Comparison of ENCODE assay signal across 8 mouse cellular contexts in the genomic region with DNA sequence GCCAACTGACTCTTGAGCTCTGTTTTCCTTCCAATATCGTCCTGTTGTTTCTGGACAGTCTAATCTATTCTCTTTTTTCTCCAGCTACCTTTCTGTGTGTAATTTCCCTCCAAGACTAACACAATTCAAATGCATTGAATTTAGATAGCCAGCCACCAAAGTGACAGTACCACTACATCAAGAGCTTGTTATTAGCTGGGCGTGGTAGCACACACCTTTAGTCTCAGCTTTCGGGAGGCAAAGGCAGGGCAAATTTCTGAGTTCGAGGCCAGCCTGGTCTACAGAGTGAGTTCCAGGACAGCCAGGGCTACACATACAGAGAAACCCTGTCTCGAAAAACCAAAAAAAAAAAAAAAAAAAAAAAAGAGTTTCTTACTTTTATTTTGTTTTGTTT. TPM values are rescaled to one million over a fixed set of nuclear protein-coding genes. Genes with fewer than 3 reads are reported as not detected.
DNase-seq lines count a peak whose midpoint lies in the region; ATAC-seq and TF ChIP-seq lines count a peak whose summit lies in the region.
"Not testable (repeated sequence)": the region's sequence is repeated elsewhere in the genome, so short reads cannot be mapped to it uniquely, and the experiment has no call there.
"Had no signal": no experiment of that assay in that cellular context is flagged by ENCODE, and none has a peak within 500 bp of the region (broad histone marks: within the 10 kb centered on the region; RNA-seq: fewer than 3 reads in every experiment).

No protein-coding gene starts in this region.

- not testable (repeated sequence) for H3K27me3 ChIP-seq in embryonic facial prominence, embryonic 11.5 days (ENCODE audit: control insufficient read depth, insufficient read depth, low read length); forebrain, embryonic 15.5 days; heart, postnatal 0 days (ENCODE audit: control insufficient read depth, insufficient read depth, low read length); kidney, embryonic 14.5 days (ENCODE audit: control insufficient read depth, insufficient read depth, low read length); liver, embryonic 12.5 days (replicated peaks); neural tube, embryonic 14.5 days (ENCODE audit: control insufficient read depth, insufficient read depth, low read length)

- not testable (repeated sequence) for H3K9me3 ChIP-seq in embryonic facial prominence, embryonic 11.5 days (replicated peaks; ENCODE audit: control insufficient read depth, low read length); forebrain, embryonic 15.5 days; heart, postnatal 0 days (replicated peaks; ENCODE audit: control insufficient read depth, low read length); kidney, embryonic 14.5 days (ENCODE audit: control insufficient read depth, low read length); liver, embryonic 12.5 days (replicated peaks); neural tube, embryonic 14.5 days (ENCODE audit: control insufficient read depth, low read length)

- peak overlapping the region; percentile 95 for H3K9ac ChIP-seq in embryonic facial prominence, embryonic 11.5 days (replicated peaks; ENCODE audit: low read length)
- not testable (repeated sequence) for H3K9ac ChIP-seq in forebrain, embryonic 15.5 days (replicated peaks); heart, postnatal 0 days (replicated peaks; ENCODE audit: low read depth, low read length); kidney, embryonic 14.5 days (ENCODE audit: low read depth, low read length); neural tube, embryonic 14.5 days (replicated peaks; ENCODE audit: low read depth, low read length)
- peak overlapping the region; percentile 96 for H3K9ac ChIP-seq in liver, embryonic 12.5 days

- H3K4me3 ChIP-seq in embryonic facial prominence, embryonic 11.5 days (ENCODE audit: low read depth, low read length), result peak overlapping the region; percentile 84; the same call in 1 of the 2 replicates
- H3K4me3 ChIP-seq in forebrain, embryonic 15.5 days, result peak overlapping the region; percentile 56
- not testable (repeated sequence) for H3K4me3 ChIP-seq in heart, postnatal 0 days (ENCODE audit: low read depth, low read length)
- peak overlapping the region; percentile 98 for H3K4me3 ChIP-seq in kidney, embryonic 14.5 days (ENCODE audit: low read length)
- H3K4me3 ChIP-seq in liver, embryonic 12.5 days, result peak overlapping the region; percentile 93
- peak overlapping the region; percentile 48 for H3K4me3 ChIP-seq in neural tube, embryonic 14.5 days (ENCODE audit: low read depth, low read length)

- TF ChIP-seq CTCF in heart, postnatal 0 days (IDR thresholded peaks at IDR 0.05; ENCODE audit: low read depth), result not testable (repeated sequence)

- ATAC-seq in embryonic facial prominence, embryonic 11.5 days (replicated peaks; ENCODE audit: insufficient number of reproducible peaks, low FRiP score, low TSS enrichment, low read depth); heart, postnatal 0 days (ENCODE audit: insufficient read depth, low read depth); kidney, embryonic 14.5 days (ENCODE audit: low FRiP score, low TSS enrichment): not testable (repeated sequence)
- peak; percentile 35; the same call in 1 of the 2 replicates for ATAC-seq in forebrain, embryonic 15.5 days (replicated peaks)
- peak; percentile 60 for ATAC-seq in liver, embryonic 12.5 days
- ATAC-seq in megakaryocyte-erythroid progenitor cell, adult 5-6 weeks (replicated peaks; ENCODE audit: low FRiP score, low TSS enrichment, poor library complexity, severe bottlenecking), result peak; percentile 43; the same call in 1 of the 2 replicates
- 0 out of 2 replicates have a peak, but pooled peaks have one; percentile 16 for ATAC-seq in neural tube, embryonic 14.5 days (ENCODE audit: low read depth)

- TF ChIP-seq EP300 in heart, postnatal 0 days (IDR thresholded peaks at IDR 0.05; ENCODE audit: low read depth), result not testable (repeated sequence)

- H3K36me3 ChIP-seq in embryonic facial prominence, embryonic 11.5 days (replicated peaks; ENCODE audit: control insufficient read depth, insufficient read depth, low read depth, low read length); forebrain, embryonic 15.5 days; heart, postnatal 0 days (replicated peaks; ENCODE audit: control insufficient read depth, insufficient read depth, low read length); neural tube, embryonic 14.5 days (ENCODE audit: control insufficient read depth, insufficient read depth, low read length): not testable (repeated sequence)
- H3K36me3 ChIP-seq in kidney, embryonic 14.5 days (ENCODE audit: control insufficient read depth, insufficient read depth, low read length), result peaks cover 25% of the 10 kb centered on the region
- H3K36me3 ChIP-seq in liver, embryonic 12.5 days, result peaks cover 31% of the 10 kb centered on the region

- H3K4me1 ChIP-seq in embryonic facial prominence, embryonic 11.5 days (ENCODE audit: control insufficient read depth, insufficient read depth, low read length); neural tube, embryonic 14.5 days (ENCODE audit: control insufficient read depth, insufficient read depth, low read length): not testable (repeated sequence)
- peaks cover 29% of the 10 kb centered on the region for H3K4me1 ChIP-seq in forebrain, embryonic 15.5 days
- H3K4me1 ChIP-seq in heart, postnatal 0 days (ENCODE audit: control insufficient read depth, insufficient read depth), result peaks cover 22% of the 10 kb centered on the region
- peaks cover 28% of the 10 kb centered on the region for H3K4me1 ChIP-seq in kidney, embryonic 14.5 days (ENCODE audit: control insufficient read depth, insufficient read depth, low read length)
- peaks cover 36% of the 10 kb centered on the region for H3K4me1 ChIP-seq in liver, embryonic 12.5 days

- H3K4me2 ChIP-seq in embryonic facial prominence, embryonic 11.5 days (ENCODE audit: low read depth, low read length), result not testable (repeated sequence)
- peak overlapping the region; percentile 85 for H3K4me2 ChIP-seq in forebrain, embryonic 15.5 days (replicated peaks)
- H3K4me2 ChIP-seq in heart, postnatal 0 days (ENCODE audit: low read depth, low read length), result peak overlapping the region; percentile 36; the same call in 1 of the 2 replicates
- peak overlapping the region; percentile 30; the same call in 1 of the 2 replicates for H3K4me2 ChIP-seq in kidney, embryonic 14.5 days (replicated peaks; ENCODE audit: low read depth, low read length)
- H3K4me2 ChIP-seq in liver, embryonic 12.5 days, result peak overlapping the region; percentile 88
- peak overlapping the region; percentile 97 for H3K4me2 ChIP-seq in neural tube, embryonic 14.5 days (ENCODE audit: low read depth, low read length)

- H3K27ac ChIP-seq in embryonic facial prominence, embryonic 11.5 days (replicated peaks; ENCODE audit: low read depth, low read length); forebrain, embryonic 15.5 days (replicated peaks); neural tube, embryonic 14.5 days (ENCODE audit: low read depth, low read length): not testable (repeated sequence)
- peak overlapping the region; percentile 40; the same call in 1 of the 2 replicates for H3K27ac ChIP-seq in heart, postnatal 0 days (ENCODE audit: low read depth)
- peak overlapping the region; percentile 47; the same call in 1 of the 2 replicates for H3K27ac ChIP-seq in kidney, embryonic 14.5 days (ENCODE audit: low read depth, low read length)
- peak overlapping the region; percentile 90 for H3K27ac ChIP-seq in liver, embryonic 12.5 days

- WGBS in embryonic facial prominence, embryonic 11.5 days, result 42% methylated on average over 5 of the region's 5 CpGs
- 36% methylated on average over 5 of the region's 5 CpGs for WGBS in forebrain, embryonic 15.5 days
- whole genome bisulfite sequencing in heart, postnatal 0 days, result 28% methylated on average over 5 of the region's 5 CpGs
- 34% methylated on average over 5 of the region's 5 CpGs for WGBS in kidney, embryonic 14.5 days
- 9% methylated on average over 5 of the region's 5 CpGs for WGBS in liver, embryonic 12.5 days (ENCODE audit: insufficient replicate concordance)
- WGBS in neural tube, embryonic 14.5 days, result 45% methylated on average over 5 of the region's 5 CpGs

- not testable (repeated sequence) for DNase-seq in embryonic facial prominence, embryonic 11.5 days (ENCODE audit: low spot score); heart, postnatal 0 days (ENCODE audit: low spot score)

RNA-seq across cellular contexts. Expression of a gene that starts 0.3 kb away (rescaled TPM):
- 507 and 508 TPM in 2 replicates for polyA plus RNA-seq in embryonic facial prominence, embryonic 11.5 days (2014; fragmentation: Nextera tagmentation; extraction: Ambion mirVana)
- polyA plus RNA-seq in forebrain, embryonic 15.5 days (2015; fragmentation: Nextera tagmentation; extraction: Ambion mirVana), result 179 and 208 TPM in 2 replicates
- total RNA-seq in heart, postnatal 0 days (2014; rRNA removed; ENCODE audit: low replicate concordance), result 90.6 and 204 TPM in 2 replicates
- polyA plus RNA-seq in heart, postnatal 0 days (2015; fragmentation: Nextera tagmentation; extraction: Ambion mirVana), result 115 and 122 TPM in 2 replicates
- polyA plus RNA-seq in kidney, embryonic 14.5 days (2014; fragmentation: Nextera tagmentation; extraction: Ambion mirVana), result 547 and 584 TPM in 2 replicates
- 319 and 336 TPM in 2 replicates for polyA plus RNA-seq in liver, embryonic 12.5 days (2016; fragmentation: Nextera tagmentation; extraction: Ambion mirVana)
- total RNA-seq in megakaryocyte-erythroid progenitor cell, adult 5-6 weeks (2014; fragmentation: Nextera tagmentation), result 106 and 129 TPM in 2 replicates
- 179 and 199 TPM in 2 replicates for total RNA-seq in megakaryocyte-erythroid progenitor cell, adult 5-6 weeks (2017)
- 30.0 and 47.0 TPM in 2 replicates for polyA plus RNA-seq in neural tube, embryonic 14.5 days (2014; fragmentation: Nextera tagmentation; extraction: Ambion mirVana)
- total RNA-seq: gastrocnemius, adult 8-10 months had no signal

RNA-seq across cellular contexts. Expression of a gene that starts 45.5 kb away (rescaled TPM):
- 32.5 and 34.4 TPM in 2 replicates for polyA plus RNA-seq in embryonic facial prominence, embryonic 11.5 days (2014; fragmentation: Nextera tagmentation; extraction: Ambion mirVana)
- 89.2 and 91.2 TPM in 2 replicates for polyA plus RNA-seq in forebrain, embryonic 15.5 days (2015; fragmentation: Nextera tagmentation; extraction: Ambion mirVana)
- 64.7 and 92.0 TPM in 2 replicates for total RNA-seq in heart, postnatal 0 days (2014; rRNA removed; ENCODE audit: low replicate concordance)
- polyA plus RNA-seq in heart, postnatal 0 days (2015; fragmentation: Nextera tagmentation; extraction: Ambion mirVana), result 23.4 and 23.8 TPM in 2 replicates
- polyA plus RNA-seq in kidney, embryonic 14.5 days (2014; fragmentation: Nextera tagmentation; extraction: Ambion mirVana), result 34.8 and 48.9 TPM in 2 replicates
- 9.2 and 10.0 TPM in 2 replicates for polyA plus RNA-seq in liver, embryonic 12.5 days (2016; fragmentation: Nextera tagmentation; extraction: Ambion mirVana)
- total RNA-seq in megakaryocyte-erythroid progenitor cell, adult 5-6 weeks (2014; fragmentation: Nextera tagmentation), result not detected in 2 replicates
- total RNA-seq in megakaryocyte-erythroid progenitor cell, adult 5-6 weeks (2017), result 0.09 and 0.19 TPM in 2 replicates
- 183 and 198 TPM in 2 replicates for polyA plus RNA-seq in neural tube, embryonic 14.5 days (2014; fragmentation: Nextera tagmentation; extraction: Ambion mirVana)
